ENCODE assay signal across 7 mouse cellular contexts in genomic region chr7:27308821-27309549, GRCm38 (mm10). TPM values are rescaled to one million over a fixed set of nuclear protein-coding genes. Genes with fewer than 3 reads are reported as not detected.
DNase-seq lines count a peak whose midpoint lies in the region; ATAC-seq and TF ChIP-seq lines count a peak whose summit lies in the region.

No protein-coding gene starts in this region.

- no peak for TF ChIP-seq POLR2A in cerebellum, adult 2 months (IDR thresholded peaks at IDR 0.05; ENCODE audit: borderline replicate concordance, insufficient read depth, low read length)

- peaks cover 5% of the 10 kb centered on the region; the same call in 1 of the 2 replicates for H3K36me3 ChIP-seq in hindbrain, embryonic 16.5 days (ENCODE audit: control insufficient read depth, insufficient read depth, low read length)
- 0 out of 2 replicates have a peak, but pooled peaks cover 5% of the 10 kb centered on the region for H3K36me3 ChIP-seq in lung, postnatal 0 days (ENCODE audit: insufficient read depth, low read length)

- peak; percentile 98 for DNase-seq in ES-CJ7 (ENCODE audit: low read depth, low spot score)
- DNase-seq in embryo, embryonic 10.5 days (ENCODE audit: low spot score) = peak; percentile 50
- DNase-seq in lung, postnatal 0 days (ENCODE audit: low spot score) = peak; percentile 65
- no peak for DNase-seq in right cerebral cortex, adult 18-20 months
- DNase-seq in frontal cortex, postnatal 10 days (ENCODE audit: low spot score in 2 of 2) = no peak
- DNase-seq in cerebellum, adult 2 months = no peak

- TF ChIP-seq EP300 in lung, postnatal 0 days (IDR thresholded peaks at IDR 0.05) = no peak

- peaks cover 9% of the 10 kb centered on the region for H3K4me1 ChIP-seq in hindbrain, embryonic 16.5 days (ENCODE audit: control insufficient read depth, insufficient read depth, low read depth, low read length)
- peaks cover 3% of the 10 kb centered on the region; the same call in 1 of the 2 replicates for H3K4me1 ChIP-seq in lung, postnatal 0 days (ENCODE audit: insufficient read depth, low read depth, low read length)
- peaks cover 4% of the 10 kb centered on the region; the same call in 1 of the 2 replicates for H3K4me1 ChIP-seq in cerebellum, adult 2 months (ENCODE audit: control insufficient read depth, insufficient read depth, low read length)

- H3K27me3 ChIP-seq in hindbrain, embryonic 16.5 days (replicated peaks; ENCODE audit: control insufficient read depth, insufficient read depth, low read length) = peaks cover 3% of the 10 kb centered on the region
- no peaks in the 10 kb centered on the region for H3K27me3 ChIP-seq in lung, postnatal 0 days (replicated peaks; ENCODE audit: insufficient read depth, low read length)
- H3K27me3 ChIP-seq in cerebellum, adult 2 months (ENCODE audit: control insufficient read depth, insufficient read depth, low read length) = no peaks in the 10 kb centered on the region

- no peak for ATAC-seq in hindbrain, embryonic 16.5 days
- peak; percentile 76 for ATAC-seq in lung, postnatal 0 days

- peaks cover 7% of the 10 kb centered on the region; the same call in 1 of the 2 replicates for H3K9me3 ChIP-seq in hindbrain, embryonic 16.5 days (ENCODE audit: control insufficient read depth, low read length)
- H3K9me3 ChIP-seq in lung, postnatal 0 days (ENCODE audit: low read length) = no peaks in the 10 kb centered on the region

- no peak overlapping the region for H3K27ac ChIP-seq in hindbrain, embryonic 16.5 days (ENCODE audit: low read depth, low read length)
- H3K27ac ChIP-seq in lung, postnatal 0 days (ENCODE audit: low read length) = peak overlapping the region; percentile 66
- no peak overlapping the region for H3K27ac ChIP-seq in cerebellum, adult 2 months (ENCODE audit: insufficient read depth, low read length)

- H3K4me3 ChIP-seq in hindbrain, embryonic 16.5 days (ENCODE audit: low read length) = peak overlapping the region; percentile 34
- no peak overlapping the region for H3K4me3 ChIP-seq in lung, postnatal 0 days (ENCODE audit: low read depth, low read length)
- H3K4me3 ChIP-seq in cerebellum, adult 2 months (replicated peaks; ENCODE audit: insufficient read depth, low read depth, low read length) = no peak overlapping the region

- H3K9ac ChIP-seq in hindbrain, embryonic 16.5 days (ENCODE audit: low read depth, low read length) = peak overlapping the region; percentile 47
- no peak overlapping the region for H3K9ac ChIP-seq in lung, postnatal 0 days (replicated peaks; ENCODE audit: low read depth)

- H3K4me2 ChIP-seq in hindbrain, embryonic 16.5 days (ENCODE audit: low read length) = peak overlapping the region; percentile 66
- peak overlapping the region; percentile 52 for H3K4me2 ChIP-seq in lung, postnatal 0 days (replicated peaks; ENCODE audit: low read depth, low read length)

- no peak for TF ChIP-seq CTCF in lung, postnatal 0 days (IDR thresholded peaks at IDR 0.05)
- TF ChIP-seq CTCF in cerebellum, adult 2 months (IDR thresholded peaks at IDR 0.05; ENCODE audit: borderline replicate concordance, insufficient read depth, low read depth, low read length) = no peak

- 12% methylated on average over 28 of the region's 28 CpGs for WGBS in hindbrain, embryonic 16.5 days
- whole genome bisulfite sequencing in lung, postnatal 0 days = 14% methylated on average over 28 of the region's 28 CpGs
- WGBS in cerebellum, adult 2 months = 21% methylated on average over 28 of the region's 28 CpGs

RNA-seq across cellular contexts. Expression of gene Ltbp4, which starts 28.5 kb away (rescaled TPM):
- polyA plus RNA-seq in hindbrain, embryonic 16.5 days (2015; fragmentation: Nextera tagmentation; extraction: Ambion mirVana) = 14.1 and 17.2 TPM in 2 replicates
- 99.9 and 103 TPM in 2 replicates for polyA plus RNA-seq in lung, postnatal 0 days (2015; fragmentation: Nextera tagmentation; extraction: Ambion mirVana)
- 26.9 and 28.2 TPM in 2 replicates for polyA plus RNA-seq in cerebellum, adult 2 months (2012; rRNA removed)

RNA-seq across cellular contexts. Expression of gene Shkbp1, which starts 46.8 kb away (rescaled TPM):
- 31.6 and 38.0 TPM in 2 replicates for polyA plus RNA-seq in hindbrain, embryonic 16.5 days (2015; fragmentation: Nextera tagmentation; extraction: Ambion mirVana)
- polyA plus RNA-seq in lung, postnatal 0 days (2015; fragmentation: Nextera tagmentation; extraction: Ambion mirVana) = 31.1 and 31.2 TPM in 2 replicates
- polyA plus RNA-seq in cerebellum, adult 2 months (2012; rRNA removed) = 41.6 and 43.7 TPM in 2 replicates

RNA-seq across cellular contexts. Expression of gene Gm20479, which starts 48.2 kb away (rescaled TPM):
- polyA plus RNA-seq in hindbrain, embryonic 16.5 days (2015; fragmentation: Nextera tagmentation; extraction: Ambion mirVana) = not detected in 2 replicates
- polyA plus RNA-seq in lung, postnatal 0 days (2015; fragmentation: Nextera tagmentation; extraction: Ambion mirVana) = not detected in 2 replicates
- polyA plus RNA-seq in cerebellum, adult 2 months (2012; rRNA removed) = 0.38 TPM in 1 of 2 replicates, not detected in the other

RNA-seq across cellular contexts. Expression of gene Numbl, which starts 50.8 kb away (rescaled TPM):
- polyA plus RNA-seq in hindbrain, embryonic 16.5 days (2015; fragmentation: Nextera tagmentation; extraction: Ambion mirVana) = 54.4 and 59.5 TPM in 2 replicates
- 11.6 and 11.7 TPM in 2 replicates for polyA plus RNA-seq in lung, postnatal 0 days (2015; fragmentation: Nextera tagmentation; extraction: Ambion mirVana)
- 56.7 and 64.1 TPM in 2 replicates for polyA plus RNA-seq in cerebellum, adult 2 months (2012; rRNA removed)

Comparison
In these comparisons a context has a peak if more than half of its experiments do, and no peak if none do; other contexts are left out.
1. DNase-seq: peak in ES-CJ7 (single experiment), embryo, embryonic 10.5 days (single experiment) and lung, postnatal 0 days (single experiment); none in right cerebral cortex, adult 18-20 months (single experiment), frontal cortex, postnatal 10 days (0 of 2) and cerebellum, adult 2 months (0 of 2).